Mouse (Mus musculus) neural tube, embryonic 11.5 days (tissue): ENCODE data around the gene Naip2. TPM values are rescaled to one million over a fixed set of nuclear protein-coding genes. Genes with fewer than 3 reads are reported as not detected.

ENCODE experiments used
- polyA plus RNA-seq: library from polyadenylated mRNA; unstranded; fragments of >200 nt; fragmentation: Nextera tagmentation; extraction: Ambion mirVana; gene quantifications from 2 replicates; pipeline ENCODE4 v1.2.1, GENCODE M21; 2014

Gene Naip2
- polyA plus RNA-seq, 1 experiment from 2014 or later, result 0.23 TPM

Other genes starting within 250 kb of the Naip2 start
- 37.8 and 39.0 TPM in 2 replicates for gene Mccc2, start 186.5 kb downstream of the Naip2 start, polyA plus RNA-seq
- 23.1 and 23.2 TPM in 2 replicates for gene Bdp1, start 98.0 kb downstream of the Naip2 start, polyA plus RNA-seq
- gene Serf1, start 94.1 kb downstream of the Naip2 start, polyA plus RNA-seq, result 236 and 245 TPM in 2 replicates
- 77.5 and 85.0 TPM in 2 replicates for gene Smn1, start 77.2 kb downstream of the Naip2 start, polyA plus RNA-seq
- 0.04 and 0.08 TPM in 2 replicates for gene Naip5, start 44.2 kb upstream of the Naip2 start, polyA plus RNA-seq
- 0.12 TPM in 1 of 2 replicates, not detected in the other for gene Naip6, start 115.6 kb upstream of the Naip2 start, polyA plus RNA-seq